Mouse (Mus musculus): Measurements from ENCODE around the gene Syt16.

Syt16 gene

GRCm38 (mm10) chr12:74109462-74110068 lies 112.1 kb downstream of the Syt16 start:
- DNase-seq = no peak

DNA sequence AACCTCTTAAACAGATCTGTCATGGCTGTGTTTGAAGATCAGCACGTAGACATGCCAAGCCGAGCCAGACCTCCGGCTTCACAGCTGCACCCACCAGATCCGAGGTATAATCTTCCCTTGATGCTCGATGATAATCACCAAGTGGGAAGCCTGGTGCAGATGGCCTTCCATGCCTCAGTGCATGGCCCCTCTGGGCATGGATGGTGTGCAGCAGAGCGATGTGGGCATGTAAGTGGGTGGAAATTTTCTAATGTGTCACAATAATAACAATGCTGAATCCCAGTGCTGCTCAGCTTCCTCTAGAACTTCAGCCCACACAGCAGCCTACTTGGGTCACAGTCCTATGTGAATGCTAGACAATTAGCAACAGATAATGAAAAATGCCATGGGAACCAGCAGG lies 119.4 kb downstream of the Syt16 start:
- no peak for DNase-seq

- DNase-seq = no peak
These were observed 128.3 kb downstream of the Syt16 start for GRCm38 (mm10) chr12:74125796-74126195.

DNA sequence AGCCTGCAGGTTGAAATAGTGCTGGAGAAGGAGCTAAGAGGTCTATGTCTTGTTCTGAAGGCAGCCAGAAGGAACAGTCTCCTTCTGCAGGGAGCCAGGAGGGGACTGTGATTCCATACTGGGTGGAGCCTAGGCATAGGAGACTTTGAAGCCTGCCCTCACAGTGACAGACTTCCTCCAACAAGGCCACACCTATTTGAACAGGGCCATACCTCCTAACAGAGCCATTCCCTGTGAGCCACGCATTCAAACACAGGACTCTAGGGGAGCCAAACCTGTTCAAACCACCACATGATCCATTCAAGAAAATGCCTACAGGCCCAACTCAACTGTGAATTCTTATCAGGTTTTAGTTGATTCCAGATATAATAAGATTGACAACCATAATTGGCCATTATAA lies 130.8 kb downstream of the Syt16 start:
- no peak for DNase-seq

DNA sequence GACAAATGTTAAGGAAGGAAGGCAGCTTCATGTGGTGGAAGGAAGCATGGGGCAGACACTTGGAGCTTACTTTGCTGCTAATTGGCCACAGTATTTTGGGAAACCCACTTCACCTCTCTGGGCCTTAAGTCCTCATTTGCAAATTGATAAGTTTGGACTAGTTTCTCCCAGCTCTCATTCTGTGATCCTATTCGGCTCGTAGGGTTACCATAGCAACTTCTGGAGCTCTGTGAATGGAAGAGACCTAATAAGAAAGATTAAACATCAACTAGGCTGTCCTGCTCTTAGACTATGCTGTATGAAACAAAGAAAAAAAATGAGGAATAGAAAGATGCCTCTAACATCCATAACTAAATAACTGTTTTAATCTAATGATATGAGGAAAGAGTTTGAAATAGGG lies 134.3 kb downstream of the Syt16 start:
- DNase-seq = no peak

DNA sequence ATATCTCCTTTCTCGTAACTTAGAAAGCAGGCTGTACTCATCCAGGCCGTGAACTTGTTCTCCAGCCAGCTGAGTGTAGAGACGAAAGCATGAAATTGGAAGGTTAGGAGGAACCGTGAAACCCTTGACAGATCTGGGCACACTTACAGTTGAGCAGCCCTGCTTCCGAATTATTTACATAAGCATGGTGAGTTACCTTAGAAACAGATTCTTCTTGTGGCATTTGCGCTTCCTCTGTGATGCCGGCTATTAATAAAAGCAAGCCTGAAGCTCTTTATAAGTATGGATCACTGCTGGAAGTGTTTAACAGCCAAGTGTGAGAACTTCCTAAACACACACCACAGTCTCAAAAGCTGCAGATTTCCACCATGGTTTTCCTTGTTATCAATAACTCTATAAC lies 144.7 kb downstream of the Syt16 start:
- DNase-seq = no peak

- DNase-seq = no peak
These were observed 146.9 kb downstream of the Syt16 start for GRCm38 (mm10) chr12:74144385-74144784.

DNA sequence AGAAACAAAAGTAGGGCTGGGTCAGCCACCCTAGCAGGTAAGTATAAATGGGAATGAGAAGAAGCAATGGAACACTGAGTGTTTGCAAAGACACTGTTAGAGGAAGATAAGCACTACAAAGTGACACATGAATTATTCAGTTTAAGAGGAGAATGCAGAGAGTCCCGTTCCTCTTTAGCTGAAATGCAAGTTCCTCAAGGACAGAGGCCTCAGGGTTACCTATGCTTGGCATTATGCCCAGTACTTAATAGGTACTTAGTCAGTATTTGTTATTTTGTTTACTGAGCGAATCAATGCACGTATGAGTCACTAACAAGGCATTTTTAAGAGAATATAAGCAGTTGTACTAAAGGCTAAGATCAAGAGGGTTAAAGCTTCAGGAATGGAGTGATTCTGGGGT lies 163.3 kb downstream of the Syt16 start:
- DNase-seq = no peak

DNA sequence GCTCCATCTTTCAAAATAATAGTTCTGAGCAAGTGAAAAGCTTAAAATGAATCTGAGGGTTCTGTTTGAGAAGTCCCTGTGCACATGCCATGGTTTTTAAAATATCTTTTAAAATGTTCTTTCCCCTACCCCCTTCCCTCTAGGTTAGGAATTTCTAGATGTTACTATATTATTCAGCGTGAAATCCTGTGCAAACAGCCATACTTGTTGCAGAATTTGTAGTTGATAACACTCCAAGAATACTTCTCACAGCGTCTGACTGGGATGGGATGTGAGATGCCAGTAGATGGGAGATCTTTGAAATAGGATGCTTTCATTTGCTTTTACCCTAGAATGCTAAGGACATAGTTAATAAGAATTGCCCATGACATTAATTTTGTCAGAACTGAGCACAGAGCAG lies 165.6 kb downstream of the Syt16 start:
- no peak for DNase-seq

- DNase-seq = no peak
These were observed 173.8 kb downstream of the Syt16 start for GRCm38 (mm10) chr12:74171257-74171656.

DNA sequence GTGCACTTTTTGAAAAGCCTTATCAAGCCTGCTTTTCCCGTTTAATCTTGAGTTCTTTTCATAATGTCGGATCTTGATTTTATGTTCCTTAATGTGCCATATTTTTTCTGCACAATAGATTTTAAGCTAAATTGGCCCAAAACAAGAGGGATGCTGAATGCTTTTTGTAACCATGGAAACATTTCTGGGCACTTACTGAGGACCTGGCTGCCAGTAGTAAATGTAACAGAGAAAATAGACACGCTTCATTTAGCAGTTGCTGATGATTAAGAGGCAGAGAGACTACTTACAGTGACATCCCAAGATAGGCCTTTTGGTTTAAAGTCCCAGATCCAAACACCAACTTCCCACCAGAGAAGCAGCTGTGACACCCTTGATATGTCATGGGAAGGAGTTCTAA lies 176.4 kb downstream of the Syt16 start:
- DNase-seq = no peak

- DNase-seq = no peak
These were observed 187.1 kb downstream of the Syt16 start for GRCm38 (mm10) chr12:74184596-74184995.

DNA sequence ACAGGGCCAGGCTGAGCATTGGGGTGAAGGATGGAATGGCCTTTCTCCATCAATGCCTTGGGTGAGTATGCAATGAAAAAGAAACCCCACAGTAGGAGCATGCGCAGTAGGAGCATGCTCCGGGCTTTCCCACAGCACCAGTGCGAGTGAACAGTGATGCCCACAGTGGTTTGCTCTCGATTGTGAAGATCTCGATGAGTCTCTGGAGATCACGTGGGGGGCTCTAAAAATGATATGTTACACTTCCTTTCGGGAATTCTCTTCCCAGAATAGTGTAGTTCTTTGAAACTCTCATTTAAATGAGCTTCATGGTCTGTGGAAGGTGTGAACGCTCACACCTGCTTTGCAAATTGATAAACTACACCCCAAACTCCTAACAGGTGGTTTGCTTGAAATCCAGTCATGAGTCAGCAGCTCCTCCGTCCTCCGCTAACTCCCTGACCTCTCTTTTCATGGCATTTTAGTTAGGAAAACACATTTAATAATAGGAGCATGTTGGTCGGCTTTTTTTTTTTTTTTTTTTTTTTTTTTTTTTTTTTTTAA lies 190.9 kb downstream of the Syt16 start:
- DNase-seq = no peak

- peak; percentile 26 for DNase-seq
These were observed 191.4 kb downstream of the Syt16 start for GRCm38 (mm10) chr12:74188815-74189214.

- no peak for DNase-seq
These were observed 192.4 kb downstream of the Syt16 start for GRCm38 (mm10) chr12:74189840-74190239.

DNA sequence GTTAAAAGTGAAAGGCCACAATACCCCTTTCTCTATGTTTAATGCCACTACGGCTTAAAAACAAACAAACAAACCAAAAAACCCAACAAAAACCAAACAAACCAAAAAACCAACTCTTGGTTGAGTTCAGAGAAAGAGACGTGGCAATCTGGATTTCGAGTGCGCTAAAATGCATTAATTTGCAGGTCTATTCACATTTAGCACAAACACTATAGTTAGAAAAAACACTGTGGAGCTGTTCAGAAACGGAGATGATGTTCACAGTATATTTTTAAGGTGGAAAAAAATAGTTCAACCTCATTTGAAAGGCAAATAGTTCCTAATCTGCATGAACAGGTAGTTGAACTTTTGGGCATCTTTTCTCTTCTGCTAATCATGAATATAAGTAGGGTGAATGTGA lies 192.8 kb downstream of the Syt16 start:
- no peak for DNase-seq

- no peak for DNase-seq
These were observed 195.1 kb downstream of the Syt16 start for GRCm38 (mm10) chr12:74192552-74192951.

DNA sequence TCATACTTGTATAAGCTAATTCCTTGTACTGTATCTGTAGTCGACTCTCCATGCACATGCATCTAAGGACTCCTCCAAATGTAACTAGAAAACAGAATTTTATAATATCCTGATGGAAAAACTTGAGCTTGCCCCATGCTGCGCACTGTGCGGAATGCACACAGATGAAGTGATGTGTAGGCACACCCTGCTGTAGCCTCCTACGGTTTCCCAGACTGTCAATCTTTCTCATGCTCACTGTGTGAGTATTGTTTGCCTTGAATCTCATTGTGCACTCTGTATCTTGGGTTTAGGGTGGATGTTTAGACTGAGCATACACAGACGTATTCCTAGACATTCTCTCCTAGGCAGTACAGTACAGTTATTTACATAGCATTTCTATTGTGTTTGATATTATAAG lies 203.9 kb downstream of the Syt16 start:
- DNase-seq = no peak

DNA sequence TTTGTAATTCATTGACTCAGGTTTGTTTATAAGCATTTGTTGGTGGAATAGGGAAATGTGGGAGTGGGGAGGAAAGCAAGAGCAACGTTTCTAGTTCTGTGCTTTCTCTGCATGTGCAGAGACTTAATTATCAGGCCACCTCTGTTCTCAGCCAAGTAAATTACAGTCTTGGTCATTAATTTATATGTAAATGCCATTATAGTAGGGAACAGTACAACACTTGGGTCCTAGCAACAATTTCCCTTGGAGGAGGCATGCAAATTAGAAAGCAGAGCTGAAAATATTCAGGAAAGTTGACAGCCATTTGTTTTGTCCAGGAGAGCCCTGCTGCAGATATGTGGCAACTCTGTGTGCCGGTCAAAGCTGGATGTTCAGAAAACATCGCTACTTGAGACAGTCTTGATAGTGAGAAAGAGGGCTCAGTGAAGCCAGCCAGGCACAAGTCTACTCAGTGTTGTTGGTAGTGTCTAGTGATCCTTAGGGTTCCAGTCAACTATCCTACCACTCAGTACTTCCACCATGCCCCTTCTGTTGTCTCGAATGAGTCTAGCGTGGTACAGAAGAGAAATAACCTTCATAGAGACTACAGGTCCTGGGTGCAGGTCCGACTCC lies 205.1 kb downstream of the Syt16 start:
- no peak for DNase-seq

GRCm38 (mm10) chr12:74212156-74212555 lies 214.7 kb downstream of the Syt16 start:
- no peak for DNase-seq

DNA sequence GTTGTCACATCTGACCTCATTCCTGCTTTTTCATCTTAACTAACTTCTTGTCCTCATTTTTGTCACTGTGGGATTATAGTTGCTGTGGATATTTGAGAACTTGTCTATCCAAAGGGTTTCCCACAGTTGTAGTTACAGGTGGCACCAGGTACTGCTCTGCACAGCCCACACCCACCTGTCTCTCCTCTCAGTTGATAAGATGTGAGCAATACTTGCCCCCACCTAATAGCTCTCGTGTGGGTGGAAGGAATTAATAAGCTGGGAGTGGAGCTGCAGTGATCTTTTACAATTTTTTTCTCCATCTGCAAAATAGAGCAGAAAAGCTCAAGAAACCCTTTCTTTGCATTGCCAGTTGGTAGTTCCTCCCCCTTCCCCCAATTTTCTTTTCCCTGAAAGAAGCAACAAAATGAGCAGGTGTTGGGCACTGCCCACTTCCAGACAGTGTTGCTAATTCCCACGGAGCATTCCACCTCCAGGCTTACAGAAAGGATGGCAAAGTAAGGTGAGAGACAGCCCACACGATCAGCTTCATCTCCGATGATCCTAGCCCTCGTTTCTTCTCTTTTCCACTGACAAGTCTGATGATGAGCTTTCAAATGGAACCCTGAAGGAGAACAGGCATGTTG lies 218.8 kb downstream of the Syt16 start:
- DNase-seq = no peak

DNA sequence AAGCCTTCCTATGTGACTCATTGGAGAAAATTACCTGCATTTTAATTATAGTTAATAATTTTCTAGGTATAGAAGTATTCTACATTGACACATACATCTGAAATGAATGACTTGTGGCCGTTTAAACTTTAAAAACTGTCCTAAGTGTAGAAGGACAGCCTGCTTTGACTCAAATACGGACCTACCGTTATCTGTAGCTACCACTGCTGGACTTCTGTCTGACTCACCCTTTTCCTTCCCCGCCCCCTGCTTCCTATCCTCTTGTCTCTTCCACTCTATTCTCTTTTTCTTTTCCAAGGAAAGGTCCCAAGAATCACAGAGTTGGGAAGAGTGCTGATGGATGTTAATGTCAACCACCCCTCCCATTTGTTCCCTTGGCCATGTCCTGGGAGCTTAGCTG lies 222.4 kb downstream of the Syt16 start:
- DNase-seq = no peak

GRCm38 (mm10) chr12:74220651-74221050 lies 223.2 kb downstream of the Syt16 start:
- DNase-seq = no peak

- no peak for DNase-seq
These were observed 233.3 kb downstream of the Syt16 start for GRCm38 (mm10) chr12:74230808-74231207.
